Mouse (Mus musculus) small intestine, adult 2 months (tissue): Measurements from ENCODE around the gene Dchs2.

Source experiments
- CTCF ChIP-seq: fragments of 200-500 bp; IDR thresholded peaks from 2 replicates; pipeline ENCODE4 v1.5.1; 2012; ENCODE audit warnings: low read depth, mild to moderate bottlenecking, control low read depth, inconsistent platforms, low read length, moderate library complexity, mixed read lengths; ENCODE audit not compliant: insufficient replicate concordance, insufficient read length; ENCODE audit errors: extremely low read depth
- POLR2A ChIP-seq: fragments of 200-500 bp; IDR thresholded peaks from 2 replicates; pipeline ENCODE4 v1.6.1; 2012; ENCODE audit warnings: low read depth, mild to moderate bottlenecking, control low read depth, inconsistent platforms, low read length, moderate library complexity

DNA sequence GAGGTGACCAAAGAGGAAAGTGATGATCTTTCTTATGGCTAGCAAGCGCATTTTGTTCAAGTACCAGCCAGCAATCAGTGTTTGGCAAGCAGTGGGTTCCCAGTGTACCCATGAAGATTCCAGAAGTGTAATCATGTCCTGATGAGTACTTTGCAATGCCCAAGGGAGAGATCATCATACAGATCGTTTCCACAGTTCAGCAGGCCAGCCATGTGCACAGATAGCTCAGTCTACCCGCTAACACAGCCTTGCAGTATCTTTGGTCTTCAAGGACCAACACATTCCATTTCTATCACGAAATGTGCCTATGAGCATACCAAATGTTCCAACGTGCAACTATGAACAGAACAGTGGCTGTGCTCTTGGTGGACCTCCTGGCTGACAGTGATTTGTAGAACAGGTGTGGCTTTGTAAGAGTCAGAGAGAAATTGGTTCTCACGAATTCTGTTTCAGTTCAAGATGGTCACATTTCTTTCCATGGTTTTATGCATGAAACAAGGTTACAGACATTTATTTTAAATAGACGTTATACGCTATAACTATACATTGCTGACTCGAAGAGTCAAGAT is 240.8 kb downstream of the Dchs2 start:
- no peak for TF ChIP-seq CTCF
- TF ChIP-seq POLR2A = no peak
